Mouse (Mus musculus) ES-Bruce4 (cell line): Measurements from ENCODE around the gene Immt.

Experiments
- CTCF ChIP-seq: IDR thresholded peaks from one replicate; pipeline ENCODE4 v1.8.1; 2011; ENCODE audit warnings: low read depth, low read length
- POLR2A ChIP-seq: IDR thresholded peaks from one replicate; pipeline ENCODE4 v1.8.1; 2011; ENCODE audit warnings: low read length; ENCODE audit not compliant: insufficient read depth

DNA sequence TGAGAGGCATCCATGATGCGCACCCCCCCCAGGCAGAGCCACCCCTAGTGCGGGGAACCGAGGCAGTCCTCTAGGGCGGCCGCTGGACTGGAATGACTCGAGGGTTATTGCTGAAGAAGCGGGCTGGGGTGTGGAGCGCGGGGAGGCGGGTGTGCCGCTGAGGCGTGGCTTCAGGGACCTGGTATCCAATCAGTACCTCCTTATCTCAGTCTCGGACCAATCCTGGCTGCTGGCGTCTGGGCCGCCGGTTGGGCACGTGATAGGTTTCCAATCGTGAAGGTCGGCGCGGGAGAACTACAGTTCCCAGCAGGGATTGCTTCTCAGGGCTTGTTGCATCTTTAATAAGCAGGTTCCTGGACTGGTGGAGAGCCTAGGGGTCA, 440 bp downstream of the Immt start:
- TF ChIP-seq CTCF (no peak), POLR2A (no peak)
